Mouse (Mus musculus) embryonic facial prominence, embryonic 12.5 days (tissue): Measurements from ENCODE around the gene Msi2. TPM values are rescaled to one million over a fixed set of nuclear protein-coding genes. Genes with fewer than 3 reads are reported as not detected.

ENCODE experiments used
- ATAC-seq: fragments of 200-750 bp; cut with Nextera tagmentation; 2 replicates; pipeline ENCODE4 v1.8.0; 2017; ENCODE audit not compliant: insufficient number of reproducible peaks, insufficient read depth, low FRiP score, low TSS enrichment
- H3K27ac ChIP-seq: fragments of 300-500 bp; sonication (generic); 2 replicates; pipeline ENCODE4 v1.5.1; 2016; ENCODE audit warnings: mild to moderate bottlenecking
- H3K27me3 ChIP-seq: fragments of 300-500 bp; sonication (generic); 2 replicates; pipeline ENCODE4 v1.6.1; 2016; ENCODE audit warnings: mild to moderate bottlenecking, moderate library complexity
- H3K36me3 ChIP-seq: fragments of 300-500 bp; sonication (generic); 2 replicates; pipeline ENCODE4 v1.6.1; 2016; ENCODE audit warnings: mild to moderate bottlenecking
- H3K4me1 ChIP-seq: fragments of 300-500 bp; sonication (generic); 2 replicates; pipeline ENCODE4 v1.6.1; 2016
- H3K4me2 ChIP-seq: fragments of 300-500 bp; sonication (generic); replicated peaks from 2 replicates; pipeline ENCODE4 v1.6.1; 2016; ENCODE audit warnings: mild to moderate bottlenecking, moderate library complexity
- H3K4me3 ChIP-seq: fragments of 300-500 bp; sonication (generic); 2 replicates; pipeline ENCODE4 v1.5.1; 2016; ENCODE audit warnings: mild to moderate bottlenecking
- H3K9ac ChIP-seq: fragments of 300-500 bp; sonication (generic); 2 replicates; pipeline ENCODE4 v1.6.1; 2016; ENCODE audit warnings: mild to moderate bottlenecking, moderate library complexity
- H3K9me3 ChIP-seq: fragments of 300-500 bp; sonication (generic); 2 replicates; pipeline ENCODE4 v1.6.1; 2016; ENCODE audit warnings: mild to moderate bottlenecking, moderate library complexity
- WGBS: fragments of 180-500 bp; shearing (Covaris S2); methylation state at CpG from one replicate; pipeline ENCODE4 v1.1.7; 2016; 5-methylcytosine and 5-hydroxymethylcytosine counted together
- polyA plus RNA-seq: library from polyadenylated mRNA; unstranded; fragments of >200 nt; fragmentation: Nextera tagmentation; extraction: Ambion mirVana; gene quantifications from 2 replicates; pipeline ENCODE4 v1.2.1, GENCODE M21; 2016

The Msi2 gene
- polyA plus RNA-seq, 1 experiment from 2014 or later = 22.0 TPM

GRCm38 (mm10) chr11:88720261-88721143 lies 2.2 kb upstream of the Msi2 start:
- Histone ChIP-seq H3K4me3 (no peak overlapping the region), H3K4me1 (peaks cover 22% of the 10 kb centered on the region), H3K36me3 (no peaks in the 10 kb centered on the region), H3K9ac (no peak overlapping the region), H3K27ac (no peak overlapping the region), H3K4me2 (no peak overlapping the region), H3K9me3 (no peaks in the 10 kb centered on the region), H3K27me3 (no peaks in the 10 kb centered on the region)
- ATAC-seq = no peak
- 71% methylated on average over 13 of the region's 13 CpGs for WGBS

- Histone ChIP-seq H3K4me2 (peak overlapping the region; percentile 73), H3K27me3 (no peaks in the 10 kb centered on the region), H3K9me3 (no peaks in the 10 kb centered on the region), H3K4me3 (peak overlapping the region; percentile 90), H3K4me1 (peaks cover 31% of the 10 kb centered on the region), H3K9ac (no peak overlapping the region), H3K27ac (no peak overlapping the region), H3K36me3 (no peaks in the 10 kb centered on the region)
- 57% methylated on average over 3 of the region's 3 CpGs for WGBS
- no peak for ATAC-seq
These were observed 1.3 kb upstream of the Msi2 start for GRCm38 (mm10) chr11:88719601-88720000.

GRCm38 (mm10) chr11:88718766-88719595 lies 668 bp upstream of the Msi2 start:
- Histone ChIP-seq H3K36me3 (no peaks in the 10 kb centered on the region), H3K4me2 (peak overlapping the region; percentile 73), H3K4me1 (peaks cover 36% of the 10 kb centered on the region), H3K9ac (peak overlapping the region; percentile 95), H3K9me3 (no peaks in the 10 kb centered on the region), H3K4me3 (peak overlapping the region; percentile 90), H3K27me3 (no peaks in the 10 kb centered on the region), H3K27ac (peak overlapping the region; percentile 84)
- peak; percentile 24; the same call in 1 of the 2 replicates for ATAC-seq
- WGBS = 3% methylated on average over 38 of the region's 38 CpGs

GRCm38 (mm10) chr11:88717644-88718049 lies 666 bp downstream of the Msi2 start:
- Histone ChIP-seq H3K27ac (peak overlapping the region; percentile 92), H3K9me3 (no peaks in the 10 kb centered on the region), H3K4me1 (peaks cover 41% of the 10 kb centered on the region), H3K27me3 (no peaks in the 10 kb centered on the region), H3K4me3 (peak overlapping the region; percentile 90), H3K4me2 (peak overlapping the region; percentile 73), H3K9ac (peak overlapping the region; percentile 95), H3K36me3 (0 out of 2 replicates have a peak, but pooled peaks cover under 1% of the 10 kb centered on the region)
- under 1% methylated on average over 38 of the region's 38 CpGs for WGBS
- ATAC-seq = peak; percentile 43; the same call in 1 of the 2 replicates

- Histone ChIP-seq H3K4me1 (peaks cover 41% of the 10 kb centered on the region), H3K4me2 (peak overlapping the region; percentile 73), H3K27me3 (no peaks in the 10 kb centered on the region), H3K27ac (peak overlapping the region; percentile 92), H3K36me3 (peaks cover 5% of the 10 kb centered on the region), H3K9me3 (no peaks in the 10 kb centered on the region), H3K4me3 (peak overlapping the region; percentile 90), H3K9ac (peak overlapping the region; percentile 95)
- WGBS = under 1% methylated on average over 19 of the region's 19 CpGs
- no peak for ATAC-seq
These were observed 1.2 kb downstream of the Msi2 start for GRCm38 (mm10) chr11:88717016-88717643.

GRCm38 (mm10) chr11:88716061-88716994 lies 2.0 kb downstream of the Msi2 start:
- peaks cover 40% of the 10 kb centered on the region for H3K4me1 ChIP-seq
- 1% methylated on average over 23 of the region's 23 CpGs for WGBS
- H3K36me3 ChIP-seq = peaks cover 13% of the 10 kb centered on the region
- H3K9me3 ChIP-seq = no peaks in the 10 kb centered on the region
- H3K27ac ChIP-seq = peak overlapping the region; percentile 92
- peak overlapping the region; percentile 73 for H3K4me2 ChIP-seq
- no peaks in the 10 kb centered on the region for H3K27me3 ChIP-seq
- ATAC-seq = no peak
- peak overlapping the region; percentile 95 for H3K9ac ChIP-seq
- peak overlapping the region; percentile 90 for H3K4me3 ChIP-seq

- peak overlapping the region; percentile 73 for H3K4me2 ChIP-seq
These were observed 3.0 kb downstream of the Msi2 start for GRCm38 (mm10) chr11:88715299-88715698.

GRCm38 (mm10) chr11:88714127-88714526 lies 4.2 kb downstream of the Msi2 start:
- H3K36me3 ChIP-seq = peaks cover 34% of the 10 kb centered on the region
- H3K4me3 ChIP-seq = no peak overlapping the region
- H3K27ac ChIP-seq = no peak overlapping the region
- H3K4me2 ChIP-seq = peak overlapping the region; percentile 9; the same call in 1 of the 2 replicates
- no peaks in the 10 kb centered on the region for H3K9me3 ChIP-seq
- peaks cover 39% of the 10 kb centered on the region for H3K4me1 ChIP-seq
- no peak for ATAC-seq
- no peaks in the 10 kb centered on the region for H3K27me3 ChIP-seq
- WGBS = 66% methylated on average over 7 of the region's 7 CpGs
- no peak overlapping the region for H3K9ac ChIP-seq

More at GRCm38 (mm10) chr11:88715299-88715698, 3.0 kb downstream of the Msi2 start:
- Histone ChIP-seq H3K36me3 (peaks cover 23% of the 10 kb centered on the region), H3K27me3 (no peaks in the 10 kb centered on the region), H3K4me1 (peaks cover 35% of the 10 kb centered on the region), H3K9me3 (no peaks in the 10 kb centered on the region), H3K9ac (peak overlapping the region; percentile 95; the same call in 1 of the 2 replicates), H3K27ac (no peak overlapping the region), H3K4me3 (peak overlapping the region; percentile 90)
- 31% methylated on average over 7 of the region's 7 CpGs for WGBS
- no peak for ATAC-seq

GRCm38 (mm10) chr11:88713479-88713878 lies 4.8 kb downstream of the Msi2 start:
- peaks cover 40% of the 10 kb centered on the region for H3K4me1 ChIP-seq
- no peaks in the 10 kb centered on the region for H3K9me3 ChIP-seq
- no peak overlapping the region for H3K4me3 ChIP-seq
- H3K36me3 ChIP-seq = peaks cover 34% of the 10 kb centered on the region
- WGBS = 45% methylated on average over 9 of the region's 9 CpGs
- peak overlapping the region; percentile 12; the same call in 1 of the 2 replicates for H3K4me2 ChIP-seq
- no peaks in the 10 kb centered on the region for H3K27me3 ChIP-seq
- H3K27ac ChIP-seq = no peak overlapping the region
- no peak for ATAC-seq
- no peak overlapping the region for H3K9ac ChIP-seq

- ATAC-seq = no peak
- 80% methylated on average over 15 of the region's 15 CpGs for WGBS
- no peak overlapping the region for H3K27ac ChIP-seq
- no peak overlapping the region for H3K4me3 ChIP-seq
- H3K9me3 ChIP-seq = no peaks in the 10 kb centered on the region
- H3K4me2 ChIP-seq = 0 out of 2 replicates have a peak overlapping the region, but pooled peaks have one; percentile 7
- H3K9ac ChIP-seq = no peak overlapping the region
- H3K36me3 ChIP-seq = peaks cover 51% of the 10 kb centered on the region
- H3K4me1 ChIP-seq = peaks cover 56% of the 10 kb centered on the region
- no peaks in the 10 kb centered on the region for H3K27me3 ChIP-seq
These were observed 8.3 kb downstream of the Msi2 start for GRCm38 (mm10) chr11:88709876-88710614.
